Mouse (Mus musculus): Measurements from ENCODE around the gene Nck2.

GRCm38 (mm10) chr1:43506638-43507037, 62.3 kb downstream of the Nck2 start:
- TF ChIP-seq CTCF (IDR thresholded peaks at IDR 0.05; ENCODE audit: low read depth), result no peak
- no peak for TF ChIP-seq EP300 (optimal IDR thresholded peaks at IDR 0.05)

Data from stomach, postnatal 0 days (tissue).